19 mouse cellular contexts compared by ENCODE assay signal in the genomic region with DNA sequence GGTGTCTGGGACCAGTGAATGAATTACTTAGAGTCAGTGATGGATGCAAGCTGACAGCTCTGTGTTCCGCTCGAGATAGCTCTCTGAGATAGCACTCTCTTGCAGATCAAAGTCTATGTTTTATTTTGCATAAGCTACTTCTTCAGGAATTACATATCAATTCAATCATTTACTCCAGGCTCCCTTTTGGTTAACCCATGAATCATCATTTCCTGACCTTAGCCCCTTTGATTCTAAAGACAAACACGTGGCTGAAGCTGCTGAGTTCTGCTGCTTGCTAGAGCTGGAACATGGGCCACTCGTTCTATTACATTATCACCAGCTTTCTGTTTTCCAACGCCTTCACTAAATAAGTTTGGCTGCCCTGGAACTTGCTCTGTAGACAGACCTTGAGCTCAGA.
DNase-seq lines count a peak whose midpoint lies in the region; ATAC-seq and TF ChIP-seq lines count a peak whose summit lies in the region.
"Had no signal": no experiment of that assay in that cellular context is flagged by ENCODE, and none has a peak within 500 bp of the region (broad histone marks: within the 10 kb centered on the region; RNA-seq: fewer than 3 reads in every experiment).

No protein-coding gene starts in this region.

- peak; percentile 46; the same call in 1 of the 2 replicates for ATAC-seq in kidney, postnatal 0 days (replicated peaks; ENCODE audit: low FRiP score, low read depth)
- ATAC-seq in kidney, embryonic 15.5 days (replicated peaks; ENCODE audit: low FRiP score) = no peak
- ATAC-seq: forebrain, embryonic 14.5 days had no signal

- H3K27me3 ChIP-seq in kidney, postnatal 0 days (ENCODE audit: insufficient read depth, low read length) = no peaks in the 10 kb centered on the region
- no peaks in the 10 kb centered on the region for H3K27me3 ChIP-seq in kidney, embryonic 15.5 days
- H3K27me3 ChIP-seq: CH12.LX; heart, embryonic 13.5 days; hindbrain, embryonic 12.5 days had no signal

- H3K9ac ChIP-seq in kidney, postnatal 0 days (ENCODE audit: low read depth, low read length) = no peak overlapping the region
- H3K9ac ChIP-seq in kidney, embryonic 15.5 days = no peak overlapping the region
- H3K9ac ChIP-seq: heart, embryonic 13.5 days; hindbrain, embryonic 12.5 days had no signal

- TF ChIP-seq CTCF in kidney, postnatal 0 days (IDR thresholded peaks at IDR 0.05; ENCODE audit: low read depth) = no peak

- no peaks in the 10 kb centered on the region for H3K4me1 ChIP-seq in kidney, postnatal 0 days (replicated peaks; ENCODE audit: insufficient read depth, low read length)
- H3K4me1 ChIP-seq in kidney, embryonic 15.5 days = no peaks in the 10 kb centered on the region
- H3K4me1 ChIP-seq: embryonic facial prominence, embryonic 10.5 days; hindbrain, embryonic 12.5 days had no signal

- peak; percentile 35 for DNase-seq in heart, adult 11 months
- DNase-seq in heart, postnatal 10 days = no peak
- DNase-seq in kidney, adult 18-20 months = peak; percentile 34
- DNase-seq in kidney, postnatal 10 days = no peak
- peak; percentile 10 for DNase-seq in kidney, postnatal 0 days (ENCODE audit: low spot score)
- no peak for DNase-seq in ovary, postnatal 10 days (ENCODE audit: low spot score)
- DNase-seq: adrenal gland, adult 2 months; adrenal gland, postnatal 25 days; cerebellum, adult 18-20 months; cerebellum, adult 9-11 months; gastrocnemius, adult 2 months; gastrocnemius, postnatal 25 days; heart, postnatal 4 days had no signal

- H3K4me3 ChIP-seq in kidney, postnatal 0 days (replicated peaks; ENCODE audit: low read depth, low read length) = no peak overlapping the region
- no peak overlapping the region for H3K4me3 ChIP-seq in kidney, embryonic 15.5 days (replicated peaks)
- H3K4me3 ChIP-seq: embryonic facial prominence, embryonic 10.5 days; gastrocnemius, adult 2 months; heart, embryonic 13.5 days; hindbrain, embryonic 12.5 days had no signal

- no peaks in the 10 kb centered on the region for H3K36me3 ChIP-seq in kidney, postnatal 0 days (ENCODE audit: insufficient read depth, low read length)
- no peaks in the 10 kb centered on the region for H3K36me3 ChIP-seq in kidney, embryonic 15.5 days
- H3K36me3 ChIP-seq: embryonic facial prominence, embryonic 10.5 days; heart, embryonic 13.5 days; hindbrain, embryonic 12.5 days had no signal

- 77% methylated on average over 5 of the region's 5 CpGs for WGBS in kidney, postnatal 0 days
- 73% methylated on average over 5 of the region's 5 CpGs for WGBS in kidney, embryonic 15.5 days

- H3K27ac ChIP-seq in kidney, postnatal 0 days = no peak overlapping the region
- H3K27ac ChIP-seq in kidney, embryonic 15.5 days = no peak overlapping the region
- H3K27ac ChIP-seq: embryonic facial prominence, embryonic 10.5 days; gastrocnemius, adult 2 months; heart, embryonic 13.5 days; hindbrain, embryonic 12.5 days had no signal

- 0 out of 2 replicates have a peak, but pooled peaks cover 4% of the 10 kb centered on the region for H3K9me3 ChIP-seq in kidney, postnatal 0 days (replicated peaks; ENCODE audit: low read length)
- no peaks in the 10 kb centered on the region for H3K9me3 ChIP-seq in kidney, embryonic 15.5 days (replicated peaks)
- H3K9me3 ChIP-seq: embryonic facial prominence, embryonic 10.5 days had no signal

- intact Hi-C loops in heart, postnatal 10 days (cut with DNase I) = no loop called here

- no peak overlapping the region for H3K4me2 ChIP-seq in kidney, postnatal 0 days (ENCODE audit: low read length)
- no peak overlapping the region for H3K4me2 ChIP-seq in kidney, embryonic 15.5 days
- H3K4me2 ChIP-seq: heart, embryonic 13.5 days; hindbrain, embryonic 12.5 days had no signal

Comparison
In these comparisons a context has a peak if more than half of its experiments do, and no peak if none do; other contexts are left out.
1. DNase-seq: peak in heart, adult 11 months (single experiment), kidney, adult 18-20 months (single experiment) and kidney, postnatal 0 days (single experiment); none in heart, postnatal 10 days (0 of 2), kidney, postnatal 10 days (single experiment) and ovary, postnatal 10 days (single experiment).